Mouse (Mus musculus): ENCODE measurements around the gene Pou6f1.
"Not testable (repeated sequence)": the region's sequence is repeated elsewhere in the genome, so short reads cannot be mapped to it uniquely, and the experiment has no call there.

Gene Pou6f1

DNA sequence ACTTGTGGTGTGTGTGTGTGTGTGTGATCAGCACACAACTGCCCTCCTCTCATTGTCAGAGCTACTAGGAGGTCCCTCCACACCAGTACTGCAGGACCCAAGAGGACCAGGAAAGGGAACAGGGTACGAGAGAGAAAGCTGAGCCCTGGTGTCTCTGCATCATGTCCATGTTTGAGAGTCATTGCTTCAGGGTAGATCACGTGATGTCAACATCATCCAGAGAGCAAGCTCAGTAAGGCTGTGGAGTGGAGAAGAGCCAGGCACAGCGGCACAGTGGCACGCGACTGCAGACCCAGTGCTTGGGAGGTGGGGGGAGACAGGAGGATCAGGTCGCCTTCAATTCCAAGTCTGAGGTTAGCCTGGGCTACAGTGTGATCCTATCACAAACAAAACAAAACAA, 23.4 kb downstream of the Pou6f1 start:
- no peak for DNase-seq (ENCODE audit: low read depth, low spot score)

DNA sequence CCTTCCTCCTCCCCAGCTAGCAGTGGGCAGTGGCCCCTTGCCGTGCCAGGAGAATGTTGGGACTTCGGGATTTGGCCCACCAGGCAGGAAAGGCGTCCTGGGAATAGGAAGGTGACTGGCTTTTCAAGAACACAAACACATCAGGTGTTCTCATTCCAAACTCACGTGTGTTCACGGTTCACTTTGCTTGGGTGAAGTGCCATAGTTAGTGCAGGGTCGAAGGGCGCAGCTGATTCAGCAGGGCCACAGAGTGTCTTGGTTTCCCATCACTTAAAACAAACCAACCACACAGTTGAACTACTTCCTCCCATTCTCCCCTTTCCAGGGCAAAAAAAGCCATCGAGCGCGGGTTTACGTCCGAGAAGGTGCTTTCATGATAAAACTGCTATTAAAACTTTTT, 24.4 kb downstream of the Pou6f1 start:
- no peak for DNase-seq (ENCODE audit: low read depth, low spot score)

DNA sequence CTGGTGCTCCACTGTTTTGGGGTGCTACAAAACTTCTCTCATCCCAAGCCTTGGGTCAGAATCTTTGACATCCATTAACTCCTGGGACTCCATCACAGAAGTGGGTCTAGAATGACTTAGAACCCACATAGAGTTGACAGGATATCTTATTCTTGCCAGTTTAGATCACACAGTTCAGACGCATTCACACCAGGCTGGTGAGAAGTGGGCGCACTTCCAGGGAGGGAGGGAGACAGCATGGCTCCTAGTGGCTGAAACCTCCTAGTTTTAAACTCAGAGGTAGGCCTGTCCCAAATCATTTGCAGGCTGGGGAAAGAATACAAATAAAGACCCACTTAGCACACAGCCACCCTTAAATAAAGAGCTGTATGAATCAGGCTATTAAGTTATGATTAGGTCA, 25.4 kb downstream of the Pou6f1 start:
- DNase-seq (ENCODE audit: low read depth, low spot score): no peak

DNA sequence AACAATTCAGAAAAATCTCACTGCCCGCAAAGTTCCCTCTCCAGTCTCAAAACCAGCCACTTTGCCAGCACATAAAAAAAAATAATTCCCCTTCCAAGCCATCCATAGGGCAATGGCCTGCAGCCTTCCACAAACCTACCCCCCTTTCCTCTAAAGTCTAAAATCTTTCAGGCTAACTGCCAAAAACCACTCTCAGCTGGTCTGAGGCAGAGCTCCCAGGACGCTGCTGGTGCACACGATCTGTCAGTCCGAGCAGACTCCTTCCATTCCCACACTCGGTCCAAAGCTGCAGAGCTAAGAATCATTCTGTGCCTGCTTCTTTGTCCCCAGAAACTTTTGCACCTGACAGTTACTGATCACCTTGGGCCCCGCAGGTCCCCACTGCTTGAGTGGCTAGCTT, 25.8 kb downstream of the Pou6f1 start:
- no peak for DNase-seq (ENCODE audit: low read depth, low spot score)

DNA sequence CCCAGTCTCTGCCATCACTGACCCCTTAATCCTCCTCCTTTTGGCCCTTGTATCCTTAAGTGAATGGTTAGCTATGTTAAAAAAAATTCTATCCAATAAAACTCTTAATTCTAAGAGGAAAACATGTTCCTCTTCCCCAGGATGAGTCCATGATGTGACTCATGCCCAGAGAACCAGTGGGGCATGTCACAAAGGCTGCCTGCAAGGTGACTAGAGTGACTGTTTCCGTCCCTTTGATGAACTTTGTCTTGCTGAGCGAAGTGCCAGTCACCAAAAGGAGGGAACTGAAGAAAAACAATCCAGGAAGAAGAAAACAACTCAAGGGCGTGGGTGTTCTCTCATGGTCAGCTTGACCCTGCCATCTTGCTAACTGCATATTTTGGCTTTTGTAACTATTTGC, 30.5 kb downstream of the Pou6f1 start:
- no peak for DNase-seq (ENCODE audit: low read depth, low spot score)

DNA sequence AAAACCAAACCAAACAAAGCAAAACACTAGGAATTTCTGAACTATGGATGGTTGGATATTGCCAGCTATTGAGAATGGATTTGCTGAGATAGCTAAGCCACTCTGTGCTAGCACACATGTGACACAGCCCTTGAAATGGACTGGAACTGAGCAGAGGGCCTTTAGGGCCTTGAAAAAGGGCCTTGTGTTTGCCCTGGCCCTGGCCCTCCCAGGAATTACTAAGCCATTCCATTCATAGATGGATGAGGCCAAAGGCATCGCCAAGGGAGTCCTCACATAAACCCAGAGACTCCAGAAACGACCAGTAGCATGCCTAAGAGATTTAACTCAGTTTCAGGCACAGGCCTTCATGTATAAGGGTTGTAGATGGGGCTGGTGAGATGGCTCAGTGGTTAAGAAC, 33.3 kb downstream of the Pou6f1 start:
- DNase-seq (ENCODE audit: low read depth, low spot score): no peak

DNA sequence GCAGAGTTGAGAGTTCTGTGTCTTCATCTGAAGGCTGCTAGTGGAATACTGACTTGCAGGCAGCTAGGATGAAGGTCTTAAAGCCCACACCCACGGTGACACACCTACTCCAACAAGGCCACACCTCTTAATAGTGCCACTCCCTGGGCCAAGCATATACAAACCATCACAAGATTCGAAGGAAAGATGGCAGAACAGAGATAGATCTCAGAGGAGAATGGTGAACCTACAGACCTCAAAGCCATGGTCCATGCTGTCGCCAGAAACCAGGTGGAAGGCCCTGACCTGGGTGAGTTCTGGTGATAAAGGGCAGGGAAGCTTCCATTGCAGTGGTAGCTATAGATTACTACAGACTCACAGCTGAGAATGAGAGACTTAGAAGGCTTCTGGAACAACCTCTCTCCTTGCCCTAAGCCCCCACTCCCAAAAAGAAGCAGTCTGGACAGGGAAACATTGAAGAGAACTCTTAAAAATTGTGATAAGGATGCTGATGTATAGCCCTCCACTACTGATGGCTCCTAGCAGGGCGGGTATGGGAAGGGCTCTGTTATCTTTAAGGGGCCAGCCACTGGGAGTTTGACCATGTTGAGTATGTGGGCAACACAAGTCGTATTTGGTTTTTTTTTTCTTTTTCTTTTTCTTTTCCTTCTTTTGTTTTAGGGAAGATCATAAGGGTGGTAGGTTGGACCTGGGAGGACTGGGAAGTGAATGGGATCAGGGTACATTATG, 41.9 kb downstream of the Pou6f1 start:
- no peak for DNase-seq (ENCODE audit: low read depth, low spot score)

DNA sequence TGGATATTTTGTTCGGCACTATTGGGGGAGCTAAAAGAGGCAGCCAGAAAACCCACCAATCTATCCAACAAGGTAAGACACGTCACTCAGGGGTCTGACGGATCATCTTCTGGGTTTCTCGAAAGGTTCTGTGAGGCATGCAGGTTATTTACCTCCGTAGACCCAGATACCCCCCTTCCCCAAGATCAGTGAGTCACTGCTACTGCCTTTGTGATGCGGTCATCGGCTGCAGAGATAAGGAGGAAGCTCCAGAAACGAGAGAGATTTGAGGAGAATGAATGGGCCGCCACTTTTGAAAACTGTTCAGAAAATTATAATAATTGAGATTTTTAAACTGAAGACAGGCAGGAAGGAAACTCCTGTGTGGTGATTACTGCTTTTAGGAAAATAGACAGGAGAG, 43.4 kb downstream of the Pou6f1 start:
- DNase-seq (ENCODE audit: low read depth, low spot score): no peak

DNA sequence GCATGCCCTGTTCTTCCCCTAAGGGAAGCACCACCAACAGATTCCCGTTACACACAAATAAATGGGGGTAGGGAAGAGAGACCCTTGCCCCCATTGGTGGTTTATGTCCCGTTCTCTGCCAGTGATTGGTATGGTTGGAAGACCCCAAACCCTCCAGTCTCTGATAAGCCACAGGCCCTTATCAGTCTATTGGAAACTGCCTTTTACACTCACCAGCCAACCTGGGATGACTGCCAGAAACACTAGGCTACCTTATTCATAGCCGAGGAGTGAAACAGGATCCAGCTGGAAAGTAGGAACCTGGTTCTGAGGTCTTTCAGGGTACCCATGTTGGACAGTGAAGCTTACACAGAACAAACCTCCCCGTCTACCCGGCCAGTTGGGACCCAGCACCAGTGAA, 43.8 kb downstream of the Pou6f1 start:
- no peak for DNase-seq (ENCODE audit: low read depth, low spot score)

DNA sequence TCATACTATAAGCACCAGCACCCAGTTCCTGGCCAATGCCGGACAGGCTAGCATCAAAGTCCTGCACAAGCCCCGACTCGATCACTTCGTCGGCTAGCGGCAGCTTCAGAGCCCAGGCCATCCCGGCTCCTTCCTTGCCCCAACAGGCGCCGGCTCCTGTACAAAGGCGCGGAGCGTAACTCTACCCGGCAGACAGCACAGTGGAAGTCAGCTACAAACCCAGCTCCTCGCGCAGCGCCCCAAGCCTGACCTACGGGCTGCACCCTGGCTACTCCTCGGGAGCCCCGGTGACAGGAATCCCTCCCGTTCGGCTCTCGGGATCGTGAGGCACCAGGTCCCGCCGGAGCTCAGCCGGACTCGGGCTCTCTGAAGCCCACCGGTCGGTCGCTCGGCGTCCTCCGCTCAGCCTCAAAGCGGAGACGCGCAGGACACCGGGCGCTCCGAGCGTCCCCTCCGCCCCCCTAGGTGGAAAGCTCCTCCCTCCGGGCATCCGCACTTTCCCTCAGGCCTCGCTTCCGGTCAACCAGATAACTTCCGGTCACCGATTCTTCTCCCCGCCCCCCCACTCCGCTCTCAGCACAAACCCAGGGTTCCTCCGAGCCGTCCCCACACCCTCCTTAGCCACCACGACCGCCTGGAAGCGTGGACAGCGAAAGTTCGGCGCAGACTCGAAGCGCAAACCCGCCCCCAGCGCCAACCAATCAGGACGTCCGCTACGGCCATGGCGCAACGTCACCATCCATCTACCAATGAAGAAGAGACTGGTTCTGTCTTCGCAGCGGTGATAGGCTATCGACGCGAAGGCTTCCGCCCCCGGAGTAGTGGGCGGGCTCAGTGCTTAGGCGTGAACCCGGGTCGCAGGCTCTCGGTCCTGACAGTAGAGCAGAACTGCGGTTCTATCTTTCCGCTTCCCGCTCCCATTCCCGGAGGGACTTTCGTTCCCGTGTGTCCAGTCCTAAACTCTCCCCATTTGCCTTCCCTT, 48.2 kb downstream of the Pou6f1 start, which contains the start of gene Tfcp2:
Tfcp2 (minus strand) TSS at position 683 of the 982 bp plus-strand sequence.
- DNase-seq (ENCODE audit: low read depth, low spot score): peak; percentile 97

DNA sequence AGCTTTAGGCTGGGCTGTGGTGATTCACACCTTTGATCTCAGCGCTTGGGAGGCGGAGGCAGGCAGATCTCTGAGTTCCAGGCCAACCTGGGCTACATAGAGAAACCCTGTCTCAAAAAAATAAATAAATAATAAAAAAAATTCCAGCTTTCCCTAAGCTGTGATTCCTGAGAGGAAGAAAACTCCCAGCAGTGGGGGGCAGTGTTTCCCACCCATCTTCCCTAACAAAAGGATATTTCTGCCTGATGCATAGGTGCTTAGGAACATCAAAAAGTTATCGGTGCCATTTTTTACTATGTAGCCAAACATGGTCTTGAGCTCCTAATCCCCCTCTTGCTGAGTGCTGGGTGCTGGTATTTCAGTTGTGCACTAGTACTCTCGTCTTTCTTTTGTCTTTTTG, 49.5 kb downstream of the Pou6f1 start:
- DNase-seq (ENCODE audit: low read depth, low spot score): no peak

DNA sequence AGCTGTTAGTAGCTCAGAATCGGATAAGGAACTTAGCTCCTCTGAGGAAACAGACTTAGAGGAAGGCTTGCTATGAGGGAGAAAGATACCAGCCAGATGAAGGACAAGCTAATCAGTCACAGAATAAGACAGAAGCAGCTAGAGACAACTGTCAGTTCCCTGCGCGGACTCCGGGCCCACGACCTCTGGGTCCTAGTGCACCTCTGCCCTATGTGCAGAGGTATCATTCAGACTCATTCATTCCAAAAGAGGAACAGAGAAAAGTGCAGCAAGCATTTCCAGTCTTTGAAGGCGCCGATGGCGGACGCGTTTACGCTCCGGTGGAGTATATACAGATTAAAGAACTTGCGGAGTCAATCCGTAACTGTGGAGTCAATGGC, 56.1 kb downstream of the Pou6f1 start:
- DNase-seq (ENCODE audit: low read depth, low spot score): not testable (repeated sequence)

DNA sequence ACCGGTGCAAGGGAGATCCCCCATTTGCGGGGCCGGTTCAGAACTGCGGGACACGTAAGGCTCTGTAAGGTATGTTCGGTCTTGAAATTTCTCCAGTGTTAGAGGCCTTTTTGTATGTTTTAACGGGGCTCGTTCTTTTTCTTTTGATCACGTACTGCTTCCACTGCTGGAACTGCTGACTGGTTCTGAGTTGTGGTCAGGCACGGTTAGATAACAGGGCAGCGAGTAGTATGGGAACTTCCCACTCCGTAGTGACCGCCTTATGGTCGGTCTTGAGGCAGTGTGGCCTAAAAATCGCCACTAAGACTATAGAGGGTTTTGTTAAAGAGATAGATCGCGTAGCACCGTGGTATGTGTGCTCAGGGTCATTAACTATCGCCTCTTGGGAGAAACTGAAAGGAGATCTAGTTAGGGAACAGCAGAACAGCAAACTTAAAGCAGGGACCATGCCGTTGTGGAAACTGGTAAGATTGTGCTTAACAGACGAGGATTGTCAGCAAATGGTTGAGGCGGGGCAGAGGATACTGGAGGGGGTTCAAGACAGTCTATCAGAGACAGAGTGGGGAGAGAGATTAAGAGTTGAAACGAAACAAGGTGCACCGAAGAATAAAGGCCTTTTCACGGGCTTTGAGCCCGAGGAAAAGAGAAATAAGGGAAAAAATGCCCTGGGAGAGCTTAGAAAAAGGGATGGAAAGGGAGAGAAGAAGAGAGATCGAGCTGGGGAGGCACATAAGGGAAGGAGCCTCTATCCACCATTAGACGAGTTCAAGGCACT, 56.7 kb downstream of the Pou6f1 start:
- DNase-seq (ENCODE audit: low read depth, low spot score): not testable (repeated sequence)

DNA sequence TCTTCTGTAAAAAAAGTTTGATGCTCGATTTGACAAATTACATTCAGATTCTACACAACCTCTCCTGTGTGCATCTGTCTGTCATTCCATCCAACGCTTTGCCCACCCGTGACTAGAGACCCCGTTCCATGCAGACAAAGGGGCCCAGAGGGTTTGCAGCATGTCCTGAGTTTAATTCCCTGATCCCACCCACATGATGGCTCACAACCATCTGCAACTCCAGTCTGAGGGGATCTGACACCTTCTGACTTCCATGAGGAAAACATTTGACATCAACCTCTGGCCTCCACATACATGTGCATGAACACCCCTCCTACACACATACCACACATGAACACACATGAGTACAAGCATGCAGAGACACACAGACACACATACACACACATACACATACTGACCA, 58.4 kb downstream of the Pou6f1 start:
- DNase-seq (ENCODE audit: low read depth, low spot score): no peak

DNA sequence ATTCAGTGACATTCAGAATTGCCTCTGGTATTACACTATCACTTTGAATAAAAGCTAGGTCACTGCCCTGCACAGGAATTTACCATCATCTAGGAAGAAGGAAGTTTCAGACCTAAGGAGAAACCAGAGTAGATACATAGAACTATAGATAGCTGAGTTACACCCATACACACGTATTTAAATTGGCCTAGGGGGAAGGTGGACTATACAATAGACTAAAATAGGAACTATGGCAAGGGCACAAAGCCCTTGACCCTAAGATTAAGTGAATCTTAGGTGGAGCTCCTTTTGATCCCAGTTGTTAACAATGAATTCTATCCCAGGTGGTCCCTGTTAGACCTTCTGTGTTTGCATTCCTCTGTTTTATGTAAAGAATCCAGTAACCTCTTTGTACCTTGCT, 58.8 kb downstream of the Pou6f1 start:
- not testable (repeated sequence) for DNase-seq (ENCODE audit: low read depth, low spot score)

DNA sequence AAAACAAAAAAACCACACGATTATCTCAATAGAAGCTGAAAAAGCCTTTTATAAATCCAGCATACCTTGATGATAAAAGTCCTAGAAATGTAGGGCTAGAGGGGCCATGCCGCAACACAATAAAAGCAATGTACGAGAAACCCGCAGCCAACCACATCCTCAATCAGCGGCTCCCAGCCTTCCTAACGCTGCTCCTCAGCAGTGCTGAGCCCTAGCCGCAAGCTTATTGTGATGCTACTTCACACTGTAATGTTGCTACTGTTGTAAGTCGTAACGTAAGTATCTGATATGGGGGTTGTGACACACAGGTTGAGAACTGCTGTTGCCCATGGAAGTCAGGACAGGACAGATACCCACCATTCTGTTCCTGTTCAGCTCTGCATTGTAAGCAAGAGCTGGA, 60.4 kb downstream of the Pou6f1 start:
- DNase-seq (ENCODE audit: low read depth, low spot score): no peak

DNA sequence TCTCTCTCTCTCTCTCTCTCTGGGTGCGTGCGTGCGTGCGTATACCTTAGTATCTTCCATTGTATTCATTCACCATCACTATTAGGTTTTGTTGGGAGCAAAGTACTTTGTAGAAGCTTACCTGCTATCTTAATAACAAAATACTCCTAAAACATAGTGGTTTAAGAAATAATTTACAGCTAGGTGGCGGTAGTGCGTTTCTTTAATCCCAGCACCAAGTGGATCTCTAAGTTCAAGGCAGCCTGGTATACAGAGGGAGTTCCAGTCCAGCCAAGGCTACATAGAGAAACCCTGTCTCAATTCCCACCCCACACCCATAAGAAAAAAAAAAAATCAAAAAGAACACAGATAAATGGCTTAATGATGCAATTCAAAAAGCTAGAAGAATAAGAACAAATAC, 61.9 kb downstream of the Pou6f1 start:
- peak; percentile 21 for DNase-seq (ENCODE audit: low read depth, low spot score)

DNA sequence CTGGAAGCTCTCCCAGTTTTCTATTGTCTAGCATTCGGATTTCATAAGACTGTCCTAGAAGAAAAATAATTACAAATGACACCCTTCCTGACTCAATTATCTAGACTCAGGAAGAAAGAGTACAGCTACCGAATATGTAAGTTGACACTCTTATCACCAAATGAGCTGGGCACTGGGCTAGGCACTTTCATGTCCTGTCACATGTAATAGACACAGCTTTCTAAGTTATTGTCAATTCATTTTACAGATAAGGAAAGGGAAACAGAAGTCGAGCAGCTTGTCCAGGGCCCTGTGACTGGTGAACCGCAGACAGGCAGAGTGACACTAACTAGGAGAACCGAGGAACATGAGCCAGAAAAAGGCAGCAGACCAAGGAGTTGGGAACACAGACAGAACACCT, 71.9 kb downstream of the Pou6f1 start:
- DNase-seq (ENCODE audit: low read depth, low spot score): no peak

DNA sequence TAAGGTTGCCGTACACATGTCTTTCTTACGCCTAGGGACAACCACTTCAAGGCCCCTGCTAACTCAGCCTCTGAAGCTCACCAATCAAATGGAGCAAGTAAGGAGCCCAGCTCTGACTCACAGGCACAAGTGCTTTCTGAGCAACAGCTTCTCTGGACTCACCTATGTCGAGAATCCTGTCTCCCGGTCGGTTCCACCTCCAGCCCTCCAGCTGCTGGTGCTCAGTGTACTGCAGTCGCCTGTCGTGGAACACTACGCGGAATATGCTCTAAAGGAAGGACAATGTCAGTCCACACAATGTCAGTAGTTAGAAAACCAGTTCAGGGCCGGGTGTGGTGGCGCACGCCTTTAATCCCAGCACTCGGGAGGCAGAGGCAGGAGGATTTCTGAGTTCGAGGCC, 74.4 kb downstream of the Pou6f1 start:
- DNase-seq (ENCODE audit: low read depth, low spot score): no peak

Measured in forelimb bud, embryonic 11.5 days (tissue).